ENCODE assay signal across 8 mouse cellular contexts in the genomic region with DNA sequence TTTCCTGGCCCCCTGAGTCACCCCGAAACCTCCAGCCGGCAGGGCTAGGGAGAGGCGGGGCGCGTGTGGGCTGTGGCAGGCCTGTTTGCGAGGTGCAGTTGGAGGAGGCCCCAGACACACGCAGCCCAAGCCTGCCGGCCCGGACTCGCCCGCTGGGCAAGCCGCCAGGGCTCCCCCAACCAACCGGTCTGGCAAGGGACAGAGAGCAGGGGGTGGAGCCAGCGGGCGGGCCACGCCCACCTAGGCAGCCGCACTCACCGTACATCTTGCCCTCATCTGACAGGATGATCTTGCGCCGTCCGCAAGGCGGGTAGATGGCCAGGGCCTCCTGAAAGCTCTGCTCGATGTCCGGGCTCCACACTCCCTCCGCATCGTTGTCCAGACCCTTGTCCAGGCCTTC. TPM values are rescaled to one million over a fixed set of nuclear protein-coding genes. Genes with fewer than 3 reads are reported as not detected.
DNase-seq lines count a peak whose midpoint lies in the region.

No protein-coding gene starts in this region.

- peaks cover 26% of the 10 kb centered on the region for H3K27me3 ChIP-seq in hindbrain, embryonic 10.5 days (ENCODE audit: insufficient read depth, poor library complexity, severe bottlenecking)

- WGBS in hindbrain, embryonic 10.5 days: 9% methylated on average over 26 of the region's 26 CpGs

- DNase-seq in Muller cell, postnatal 12 days (ENCODE audit: inconsistent ontology term): peak; percentile 98
- peak; percentile 51 to 73 for DNase-seq in cerebellum, postnatal 25 days
- peak; percentile 30 to 43 for DNase-seq in frontal cortex, postnatal 25 days (ENCODE audit: low spot score in 2 of 2)
- peak; percentile 67 for DNase-seq in hindbrain, embryonic 10.5 days (ENCODE audit: low spot score)
- peak; percentile 63 for DNase-seq in layer of hippocampus, adult 9-11 months
- DNase-seq in lung, postnatal 25 days (ENCODE audit: low spot score): peak; percentile 93
- peak; percentile 60 for DNase-seq in right cerebral cortex, adult 18-20 months
- no peak for DNase-seq in yolk sac, embryonic 10.5 days (ENCODE audit: low spot score)

- peak overlapping the region; percentile 40 for H3K4me3 ChIP-seq in hindbrain, embryonic 10.5 days

- no peaks in the 10 kb centered on the region for H3K9me3 ChIP-seq in hindbrain, embryonic 10.5 days

- H3K4me1 ChIP-seq in hindbrain, embryonic 10.5 days (replicated peaks): peaks cover 54% of the 10 kb centered on the region

- peak overlapping the region; percentile 75 for H3K27ac ChIP-seq in hindbrain, embryonic 10.5 days

- H3K36me3 ChIP-seq in hindbrain, embryonic 10.5 days: peaks cover 50% of the 10 kb centered on the region

RNA-seq across cellular contexts. Expression of gene Tead3, which starts 9.5 kb away (rescaled TPM):
- 5.5 and 6.1 TPM in 2 replicates for polyA plus RNA-seq in hindbrain, embryonic 10.5 days (2016; fragmentation: Nextera tagmentation; extraction: Ambion mirVana)

RNA-seq across cellular contexts. Expression of gene Rpl10a, which starts 12.8 kb away (rescaled TPM):
- 439 and 483 TPM in 2 replicates for polyA plus RNA-seq in hindbrain, embryonic 10.5 days (2016; fragmentation: Nextera tagmentation; extraction: Ambion mirVana)

RNA-seq across cellular contexts. Expression of gene Tulp1, which starts 23.9 kb away (rescaled TPM):
- polyA plus RNA-seq in hindbrain, embryonic 10.5 days (2016; fragmentation: Nextera tagmentation; extraction: Ambion mirVana): 2.8 and 4.0 TPM in 2 replicates

RNA-seq across cellular contexts. Expression of gene Fance, which starts 27.8 kb away (rescaled TPM):
- polyA plus RNA-seq in hindbrain, embryonic 10.5 days (2016; fragmentation: Nextera tagmentation; extraction: Ambion mirVana): 32.6 and 32.9 TPM in 2 replicates
